Mouse (Mus musculus) right cerebral cortex, postnatal 36 days (tissue): Measurements from ENCODE around the gene Faim2.

Source experiments
- DNase-seq, 2 experiments: peaks; one replicate each; pipeline ENCODE4 v3.0.0; 2022; ENCODE audit warnings: low spot score in 2 of 2, mixed read lengths in 1 of 2

Faim2 gene

GRCm38 (mm10) chr15:99509840-99510239 is 18.1 kb downstream of the Faim2 start:
- DNase-seq, result no peak

DNA sequence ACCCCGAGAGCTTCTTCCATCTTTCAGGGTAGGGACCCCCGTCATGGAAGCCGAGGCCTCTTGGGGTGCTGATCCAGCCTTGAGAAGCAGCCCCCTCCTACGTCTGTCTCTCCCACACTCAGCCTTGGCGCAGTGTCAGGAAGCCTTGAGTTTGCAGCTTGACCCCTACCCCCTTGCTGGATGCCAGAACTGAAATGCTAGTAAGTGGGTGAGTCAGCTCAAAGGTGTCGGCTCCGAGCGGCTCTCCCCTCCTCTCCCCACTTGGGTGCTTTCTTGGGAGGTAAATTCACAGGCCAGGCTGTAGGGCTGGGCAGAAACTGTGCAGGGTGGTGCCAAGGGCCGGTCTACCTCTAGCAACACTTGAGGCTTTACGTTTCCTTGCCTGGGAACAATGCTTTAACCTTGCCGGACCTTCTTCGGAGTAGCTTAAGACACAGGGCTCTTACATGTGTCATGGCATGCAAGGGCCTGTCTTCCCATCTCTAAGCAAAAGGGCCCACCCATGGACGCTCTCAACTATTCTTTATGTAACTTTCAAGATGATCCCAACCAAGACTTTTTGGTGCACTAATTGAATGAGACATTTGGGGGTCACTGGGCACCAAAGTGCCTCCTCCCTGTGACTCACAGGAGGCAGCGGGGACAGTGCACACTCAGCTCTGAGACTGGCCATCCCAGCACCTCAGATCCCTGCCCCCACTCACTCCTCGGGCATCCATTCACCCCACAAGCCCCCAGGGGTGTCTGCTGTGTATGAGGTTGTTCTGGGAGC is 22.5 kb downstream of the Faim2 start:
- DNase-seq, result no peak

GRCm38 (mm10) chr15:99503256-99503655 is 24.7 kb downstream of the Faim2 start:
- no peak for DNase-seq

DNA sequence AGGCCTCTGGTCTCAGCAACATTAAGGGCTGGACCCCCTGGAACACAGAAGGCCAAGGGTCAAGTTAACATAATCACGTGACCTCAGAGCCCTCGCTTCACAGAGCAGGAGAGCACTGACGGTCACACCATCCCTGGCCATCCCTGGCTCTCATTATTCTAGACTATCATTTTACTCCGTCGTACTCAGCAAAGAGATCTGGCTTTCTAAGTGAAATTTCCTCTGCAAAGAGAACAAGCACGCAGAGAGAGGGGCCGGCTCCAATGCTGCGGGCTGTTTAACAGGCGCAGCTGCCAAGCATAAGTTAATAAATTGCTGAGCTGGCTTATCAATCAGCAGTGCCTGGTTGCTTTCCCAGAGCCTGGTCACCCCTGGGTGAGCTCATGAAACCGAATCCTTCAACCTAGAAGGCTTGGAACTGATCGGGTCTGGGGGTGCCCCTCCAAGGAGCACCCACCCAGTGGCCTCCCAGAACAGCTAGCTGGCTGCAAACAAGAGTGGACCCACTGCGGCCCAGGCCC is 25.6 kb downstream of the Faim2 start:
- DNase-seq, result no peak

DNA sequence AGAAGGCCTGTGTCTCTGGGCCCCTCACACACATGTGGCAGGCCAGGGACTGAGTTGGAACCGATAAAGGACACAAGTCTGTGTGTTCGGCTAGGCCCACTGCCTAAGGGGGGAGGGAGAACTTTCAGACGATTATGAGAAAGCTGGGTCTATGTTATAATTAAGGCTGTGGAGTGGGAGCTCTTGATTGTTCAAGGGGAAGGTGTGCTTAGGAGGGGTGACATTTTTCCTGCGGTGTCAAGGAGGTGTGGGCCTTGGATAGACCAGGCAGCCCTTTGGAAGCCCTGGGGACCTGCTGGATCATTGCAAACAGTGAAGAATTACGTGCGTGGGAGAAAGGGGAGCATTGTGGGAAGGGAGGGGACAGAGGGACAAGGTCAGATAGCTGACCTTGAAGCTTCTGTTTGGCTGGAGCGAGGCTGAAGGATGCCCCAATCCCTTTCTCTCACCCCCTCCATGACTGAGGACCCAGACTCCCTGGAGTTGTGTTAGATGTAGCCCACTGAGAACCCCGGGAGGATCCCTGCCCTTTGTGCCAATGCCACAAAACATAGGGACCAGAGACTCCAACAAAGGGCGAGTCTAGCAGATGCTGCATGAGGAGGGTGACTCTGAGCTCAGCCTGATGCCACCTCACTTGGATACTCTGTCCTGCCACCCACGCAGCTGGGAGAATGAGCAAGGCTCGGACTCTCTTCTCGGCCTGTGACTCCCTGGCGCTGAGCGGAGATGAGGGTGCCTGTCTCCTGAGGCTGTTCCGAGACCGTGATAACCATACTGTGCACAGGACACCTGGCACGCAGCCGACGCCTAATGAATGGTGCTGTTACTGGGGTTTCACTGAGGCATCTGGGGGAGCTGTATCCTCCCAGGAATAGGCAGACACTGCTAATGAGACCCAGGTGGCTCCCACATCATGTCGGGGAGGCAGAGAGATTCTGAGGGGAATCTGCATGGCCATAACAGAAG is 26.4 kb downstream of the Faim2 start:
- peak; percentile 55 to 56 for DNase-seq

GRCm38 (mm10) chr15:99500320-99500719 is 27.6 kb downstream of the Faim2 start:
- DNase-seq, result no peak

DNA sequence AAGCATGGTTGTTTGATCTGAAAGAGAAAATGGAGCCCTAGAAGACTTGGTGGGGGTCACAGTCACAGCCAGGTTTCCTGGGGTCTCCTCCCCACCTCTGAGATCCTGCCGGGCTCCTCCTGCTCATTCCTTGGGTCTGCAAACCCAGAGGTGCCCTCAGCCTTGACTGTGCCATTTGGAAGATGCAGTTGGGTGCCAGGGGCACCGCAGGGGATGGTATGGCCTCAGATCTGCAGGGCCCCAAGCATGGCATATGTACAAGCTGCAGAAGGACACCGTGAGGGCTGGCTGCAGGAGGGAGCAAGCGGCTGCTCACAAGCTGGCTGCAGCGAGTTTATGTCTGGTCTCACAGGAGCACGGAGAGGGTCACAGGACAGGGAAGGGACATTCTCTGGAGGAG is 28.2 kb downstream of the Faim2 start:
- DNase-seq, result no peak

DNA sequence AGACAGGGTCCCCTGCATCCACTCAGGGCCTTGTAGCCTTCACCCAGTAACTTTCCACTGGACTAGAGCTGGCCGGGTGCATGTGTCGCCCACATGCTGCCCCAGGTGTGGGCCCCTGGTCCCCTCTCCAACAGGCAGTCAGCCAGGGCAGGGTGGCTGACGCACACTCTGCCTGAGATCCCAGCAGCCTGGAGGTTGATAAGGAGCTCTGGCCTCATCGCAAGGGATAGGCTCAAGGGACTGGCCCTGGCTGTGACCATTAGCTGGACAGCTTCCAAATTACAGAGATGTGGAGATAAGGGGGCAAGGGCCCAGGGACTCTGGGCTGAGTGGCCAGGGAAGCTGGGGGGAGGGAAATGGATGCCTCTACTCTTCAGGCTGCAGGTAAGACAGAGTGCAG is 29.2 kb downstream of the Faim2 start:
- no peak for DNase-seq

GRCm38 (mm10) chr15:99498356-99498755 is 29.6 kb downstream of the Faim2 start:
- DNase-seq, result no peak

- peak in 1 of 2 experiments; percentile 50 for DNase-seq
Measured at GRCm38 (mm10) chr15:99497527-99498242, 30.3 kb downstream of the Faim2 start.

DNA sequence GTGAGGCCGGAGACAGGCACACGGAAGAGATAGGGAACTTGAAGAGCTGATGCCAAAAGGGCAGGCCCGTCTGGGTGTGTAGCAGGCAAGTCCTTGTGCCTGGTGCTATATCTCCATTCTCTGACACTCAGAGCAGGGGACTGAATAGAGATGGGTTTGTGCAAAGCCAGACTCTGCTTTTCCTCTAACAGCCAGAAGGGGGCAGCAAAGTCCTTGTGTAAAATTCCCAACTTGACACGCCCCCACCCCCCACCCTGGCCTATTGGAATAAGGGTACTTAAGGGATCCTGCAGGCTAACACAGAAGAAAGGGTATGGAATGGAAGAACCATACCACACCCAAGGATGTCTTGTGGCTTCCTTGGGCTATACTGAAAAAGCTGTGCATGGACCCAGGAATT is 30.9 kb downstream of the Faim2 start:
- peak in 1 of 2 experiments; percentile 66 for DNase-seq

DNA sequence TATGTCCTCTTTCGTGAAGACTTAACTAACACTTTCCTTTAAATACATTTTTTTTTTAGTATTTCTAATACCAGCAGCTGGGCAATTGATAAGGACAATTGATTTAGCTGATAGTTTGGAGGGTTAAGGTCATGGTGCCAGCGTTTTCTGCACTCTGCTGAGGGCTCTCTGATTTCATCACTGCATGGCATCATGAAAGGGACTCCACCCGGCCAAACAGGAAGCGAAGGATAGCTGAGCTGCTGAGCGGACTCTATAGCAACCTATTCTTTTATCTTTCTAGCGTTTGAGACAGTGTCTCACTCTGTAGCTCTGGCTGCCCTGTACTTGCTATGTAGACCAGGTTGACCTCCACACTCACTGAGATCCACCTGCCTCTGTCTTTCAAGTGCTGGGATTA is 43.2 kb downstream of the Faim2 start:
- no peak for DNase-seq

DNA sequence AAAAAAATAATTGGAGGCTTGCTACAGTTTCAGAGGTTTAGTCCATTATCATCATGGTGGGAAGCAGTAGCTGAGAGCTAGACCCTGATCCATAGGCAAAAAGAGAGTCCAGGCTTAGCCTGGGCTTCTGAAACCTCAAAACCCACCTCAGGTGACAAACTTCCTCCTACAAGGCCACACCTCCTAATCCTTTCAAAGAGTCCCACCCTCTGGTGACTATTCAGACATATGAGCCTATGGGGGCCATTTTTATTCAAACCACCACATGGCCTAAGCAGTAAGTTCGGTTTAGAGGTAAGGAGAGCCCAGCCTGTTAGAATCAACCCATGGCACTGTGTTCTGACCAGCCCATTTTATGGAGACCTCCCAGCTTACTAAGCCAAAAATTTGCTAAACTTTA is 52.2 kb downstream of the Faim2 start:
- DNase-seq, result no peak

GRCm38 (mm10) chr15:99474576-99474926 is 53.4 kb downstream of the Faim2 start, which contains the start of gene Bcdin3d:
Gene Bcdin3d, minus strand, starts transcription at chr15:99474730.
- peak; percentile 65 to 74 for DNase-seq

DNA sequence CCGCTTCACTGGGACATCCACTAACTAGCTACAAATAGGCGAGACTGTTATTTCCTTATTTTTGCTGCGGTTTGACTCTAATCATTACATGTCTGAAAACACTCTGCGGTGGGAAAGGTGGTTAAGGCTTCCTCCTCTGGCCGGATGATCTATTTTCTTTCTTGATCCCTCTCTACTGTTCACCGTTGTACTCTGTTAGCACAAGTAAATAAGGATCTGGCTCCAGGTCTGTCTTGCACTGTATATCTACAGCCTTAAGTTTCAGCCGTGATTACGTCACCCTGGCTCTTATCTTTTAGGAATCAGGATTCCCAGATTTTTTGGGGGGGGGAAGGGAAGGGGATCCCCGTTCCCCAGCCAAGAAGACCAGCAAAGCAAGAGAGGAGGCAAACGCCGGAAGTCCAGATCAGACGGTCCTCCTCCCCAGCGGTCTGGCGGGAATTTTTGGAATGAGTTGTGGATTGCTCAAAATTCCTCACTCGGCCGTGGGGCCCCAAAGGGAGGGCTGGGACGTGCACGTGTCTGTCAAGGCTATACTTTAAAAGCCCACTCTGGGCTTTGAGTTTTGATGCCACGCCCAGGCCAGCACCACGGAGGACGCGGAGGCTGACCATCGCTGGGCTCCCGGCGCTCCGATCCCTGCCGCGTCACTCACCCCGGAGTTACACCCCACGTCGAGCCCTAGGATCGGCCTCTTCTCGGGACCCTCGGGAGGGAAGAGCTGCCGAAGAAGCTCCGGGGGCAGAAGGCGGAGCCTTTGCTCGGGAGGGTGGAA is 54.0 kb downstream of the Faim2 start:
- peak in 1 of 2 experiments; percentile 28 for DNase-seq

DNA sequence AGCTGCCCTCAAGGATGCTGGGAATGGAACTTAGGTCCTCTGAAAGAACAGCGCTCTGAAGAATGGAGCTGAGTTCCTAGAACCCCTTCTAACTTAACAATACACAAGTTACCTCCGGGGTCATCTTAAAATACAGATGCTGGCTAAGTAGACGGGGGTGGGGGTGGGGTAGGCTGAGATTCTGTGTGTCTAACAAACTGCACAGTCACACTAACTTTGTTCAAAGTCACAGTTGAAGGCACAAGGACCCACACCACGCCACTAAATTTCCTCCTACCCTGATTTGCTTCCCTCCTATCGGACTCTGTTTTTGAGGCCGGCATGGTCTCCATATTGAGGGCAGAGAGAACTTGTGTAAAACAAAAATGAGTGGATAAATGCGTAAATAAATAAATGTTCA is 55.0 kb downstream of the Faim2 start:
- DNase-seq, result no peak

- no peak for DNase-seq
Measured at GRCm38 (mm10) chr15:99471677-99472063, 56.3 kb downstream of the Faim2 start.

- peak in 1 of 2 experiments; percentile 33 for DNase-seq
Measured at GRCm38 (mm10) chr15:99470971-99471676, 56.8 kb downstream of the Faim2 start.

DNA sequence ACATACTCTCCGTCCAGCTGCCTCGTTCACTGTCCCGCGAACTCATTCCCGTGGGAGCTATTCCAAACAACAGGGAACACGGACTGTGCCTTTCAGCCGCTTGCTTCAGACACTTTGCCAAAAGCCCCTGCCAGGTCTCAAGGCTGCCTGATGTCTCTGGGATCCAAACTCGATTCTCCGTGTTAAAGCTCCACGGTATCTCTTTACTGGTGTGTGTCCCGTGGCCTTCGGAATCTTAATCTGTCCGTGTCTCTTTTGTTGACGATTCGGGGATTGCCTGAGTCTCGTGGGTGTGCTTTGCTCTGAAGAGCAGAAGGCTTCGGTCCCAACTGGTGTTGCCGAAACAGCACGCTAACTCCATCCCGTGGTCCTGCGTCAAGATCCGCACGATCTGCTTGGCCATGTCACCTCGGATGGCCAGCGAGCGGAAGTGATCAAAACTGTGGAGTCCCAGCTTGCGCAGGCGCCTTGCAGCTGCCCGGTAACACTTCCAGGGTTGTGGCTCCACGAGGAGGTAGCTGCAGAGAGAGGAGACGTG is 57.7 kb downstream of the Faim2 start:
- DNase-seq, result no peak

- DNase-seq, result no peak
Measured at GRCm38 (mm10) chr15:99469736-99470135, 58.2 kb downstream of the Faim2 start.
